27 mouse cellular contexts compared by ENCODE assay signal in genomic region chr2:76400178-76400577, GRCm38 (mm10). TPM values are rescaled to one million over a fixed set of nuclear protein-coding genes. Genes with fewer than 3 reads are reported as not detected.
"Had no signal": no experiment of that assay in that cellular context is flagged by ENCODE, and none has a peak within 500 bp of the region (broad histone marks: within the 10 kb centered on the region; RNA-seq: fewer than 3 reads in every experiment).

No protein-coding gene starts in this region.

- DNase-seq: liver, postnatal 0 days; lung, adult 2 months; lung, postnatal 14 days; lung, postnatal 36 days; retina, postnatal 1 day; right cerebral cortex, adult 18-20 months; right cerebral cortex, postnatal 25 days; right cerebral cortex, postnatal 4 days; spleen, adult 18-20 months; thymus, adult 18-20 months; thymus, postnatal 14 days; thymus, postnatal 36 days had no signal

- H3K9ac ChIP-seq: liver, postnatal 0 days; lung, embryonic 15.5 days; midbrain, embryonic 13.5 days; midbrain, embryonic 15.5 days; neural tube, embryonic 12.5 days had no signal

- H3K9me3 ChIP-seq: lung, embryonic 15.5 days; midbrain, embryonic 13.5 days; midbrain, embryonic 15.5 days; neural tube, embryonic 12.5 days had no signal

- H3K27ac ChIP-seq: lung, embryonic 15.5 days; macrophage; midbrain, embryonic 13.5 days; midbrain, embryonic 15.5 days; neural tube, embryonic 12.5 days had no signal

- H3K27me3 ChIP-seq: neural tube, embryonic 12.5 days had no signal

- H3K4me3 ChIP-seq: lung, embryonic 15.5 days; megakaryocyte, embryonic 14.5 days; midbrain, embryonic 13.5 days; midbrain, embryonic 15.5 days; neural tube, embryonic 12.5 days had no signal

- H3K36me3 ChIP-seq: lung, embryonic 15.5 days; midbrain, embryonic 13.5 days; midbrain, embryonic 15.5 days; neural tube, embryonic 12.5 days had no signal

- H3K4me2 ChIP-seq: lung, embryonic 15.5 days; midbrain, embryonic 11.5 days; midbrain, embryonic 13.5 days; midbrain, embryonic 15.5 days; neural tube, embryonic 12.5 days had no signal

- H3K4me1 ChIP-seq: lung, embryonic 15.5 days; megakaryocyte, embryonic 14.5 days; neural tube, embryonic 12.5 days had no signal

- ATAC-seq: liver, postnatal 0 days; lung, postnatal 0 days; midbrain, embryonic 13.5 days; midbrain, embryonic 15.5 days had no signal

RNA-seq across cellular contexts. Expression of gene Osbpl6, which starts 6.1 kb away (rescaled TPM):
- total RNA-seq: monocyte, adult 5-6 weeks had no signal
- polyA plus RNA-seq: macrophage had no signal

RNA-seq across cellular contexts. Expression of gene Cyct, which starts 39.9 kb away (rescaled TPM):
- total RNA-seq: megakaryocyte progenitor cell, adult 5-6 weeks; midbrain, postnatal 0 days; monocyte, adult 5-6 weeks had no signal
- polyA plus RNA-seq: liver, postnatal 0 days; lung, adult 2 months; lung, embryonic 15.5 days; lung, postnatal 0 days; macrophage; midbrain, embryonic 11.5 days; midbrain, embryonic 13.5 days; neural tube, embryonic 12.5 days; neural tube, embryonic 14.5 days; stomach, embryonic 14.5 days; stomach, embryonic 16.5 days; thymus, postnatal 0 days had no signal
